Mouse (Mus musculus) adrenal gland, postnatal 0 days (tissue): ENCODE results near the gene Smarcad1. TPM values are rescaled to one million over a fixed set of nuclear protein-coding genes. Genes with fewer than 3 reads are reported as not detected.

Source experiments
- polyA plus RNA-seq: library from polyadenylated mRNA; unstranded; fragments of >200 nt; fragmentation: Nextera tagmentation; extraction: Ambion mirVana; gene quantifications from 2 replicates; pipeline ENCODE4 v1.2.1, GENCODE M21; 2015

Smarcad1 gene
- polyA plus RNA-seq = 33.4 and 46.1 TPM in 2 replicates

GRCm38 (mm10) chr6:65042491-65043171 is at the start of gene Smarcad1:
Smarcad1 (plus strand) TSS chr6:65042583.

GRCm38 (mm10) chr6:65144621-65145205 is 102.3 kb downstream of the Smarcad1 start, which contains the start of gene Hpgds:
Hpgds (minus strand) TSS chr6:65144908.

Other genes starting within 250 kb of the Smarcad1 start
- 9.3 and 10.1 TPM in 2 replicates for gene Hpgds, start 102.3 kb downstream of the Smarcad1 start, polyA plus RNA-seq